Mouse (Mus musculus) frontal cortex, adult 2 months (tissue): ENCODE results near the gene Rgs9bp. TPM values are rescaled to one million over a fixed set of nuclear protein-coding genes. Genes with fewer than 3 reads are reported as not detected.
A peak's percentile ranks its signal among the peaks of the same experiment; 100 is the strongest.

Source experiments
- DNase-seq, 2 experiments: peaks; one replicate each; pipeline ENCODE4 v3.0.0; 2022; ENCODE audit warnings: low spot score in 1 of 2; ENCODE audit errors: extremely low spot score in 1 of 2
- polyA plus RNA-seq: library from polyadenylated mRNA; depleted of rRNA; stranded (reverse); fragments of >200 nt; gene quantifications from 2 replicates; pipeline ENCODE4 v1.2.3, GENCODE M21; 2012; rRNA removed

The Rgs9bp gene
- polyA plus RNA-seq: 0.16 and 0.19 TPM in 2 replicates

- no peak for DNase-seq
These were observed at the start of gene Rgs9bp for GRCm38 (mm10) chr7:35585191-35586054. Rgs9bp (minus strand) TSS chr7:35585582.

- DNase-seq: peak in 1 of 2 experiments; percentile 36
These were observed 43.1 kb upstream of the Rgs9bp start for GRCm38 (mm10) chr7:35628496-35628895.

- no peak for DNase-seq
These were observed 42.0 kb upstream of the Rgs9bp start for GRCm38 (mm10) chr7:35627371-35627770.

GRCm38 (mm10) chr7:35626038-35626437, 40.7 kb upstream of the Rgs9bp start:
- DNase-seq: no peak

- DNase-seq: no peak
These were observed 37.2 kb upstream of the Rgs9bp start for GRCm38 (mm10) chr7:35622626-35623025.

GRCm38 (mm10) chr7:35617513-35617912, 32.1 kb upstream of the Rgs9bp start:
- DNase-seq: no peak

GRCm38 (mm10) chr7:35609245-35609644, 23.9 kb upstream of the Rgs9bp start:
- DNase-seq: no peak

GRCm38 (mm10) chr7:35606816-35607215, 21.4 kb upstream of the Rgs9bp start:
- no peak for DNase-seq

GRCm38 (mm10) chr7:35602766-35603165, 17.4 kb upstream of the Rgs9bp start:
- DNase-seq: no peak

- no peak for DNase-seq
These were observed 15.7 kb upstream of the Rgs9bp start for GRCm38 (mm10) chr7:35601106-35601505.

GRCm38 (mm10) chr7:35600031-35600430, 14.6 kb upstream of the Rgs9bp start:
- DNase-seq: no peak

GRCm38 (mm10) chr7:35599492-35599891, 14.1 kb upstream of the Rgs9bp start:
- peak in 1 of 2 experiments; percentile 68 for DNase-seq

- DNase-seq: no peak
These were observed 8.9 kb upstream of the Rgs9bp start for GRCm38 (mm10) chr7:35594311-35594710.

GRCm38 (mm10) chr7:35590731-35591191, 5.4 kb upstream of the Rgs9bp start:
- DNase-seq: peak in 1 of 2 experiments; percentile 58

- DNase-seq: no peak
These were observed 4.1 kb upstream of the Rgs9bp start for GRCm38 (mm10) chr7:35589485-35589884.

GRCm38 (mm10) chr7:35588680-35589428, 3.5 kb upstream of the Rgs9bp start:
- DNase-seq: no peak

- no peak for DNase-seq
These were observed 2.3 kb upstream of the Rgs9bp start for GRCm38 (mm10) chr7:35587728-35588127.

- DNase-seq: no peak
These were observed 1.6 kb upstream of the Rgs9bp start for GRCm38 (mm10) chr7:35586906-35587445.

GRCm38 (mm10) chr7:35586055-35586905, 898 bp upstream of the Rgs9bp start, which contains the start of gene Ankrd27:
Ankrd27 (plus strand) TSS chr7:35586244.
- DNase-seq: peak; percentile 95 to 97

- no peak for DNase-seq
These were observed 594 bp downstream of the Rgs9bp start for GRCm38 (mm10) chr7:35584786-35585190.
